Mouse (Mus musculus) neutrophil, adult 83 days (primary cell): ENCODE results near the gene Tbx10. TPM values are rescaled to one million over a fixed set of nuclear protein-coding genes. Genes with fewer than 3 reads are reported as not detected.

ENCODE experiments used
- total RNA-seq, 2 experiments: library from RNA; stranded (reverse); gene quantifications; one replicate each; pipeline ENCODE4 v1.2.4; 2023

The Tbx10 gene
- total RNA-seq = not detected

GRCm38 (mm10) chr19:3992416-3992815 lies at the start of gene Tbx10:
TSS of gene Tbx10 (plus strand) at chr19:3992752.

GRCm38 (mm10) chr19:3958470-3958869 lies 34.1 kb upstream of the Tbx10 start, which contains the start of gene Aldh3b3:
TSS of gene Aldh3b3 (plus strand) at chr19:3958645.

DNA sequence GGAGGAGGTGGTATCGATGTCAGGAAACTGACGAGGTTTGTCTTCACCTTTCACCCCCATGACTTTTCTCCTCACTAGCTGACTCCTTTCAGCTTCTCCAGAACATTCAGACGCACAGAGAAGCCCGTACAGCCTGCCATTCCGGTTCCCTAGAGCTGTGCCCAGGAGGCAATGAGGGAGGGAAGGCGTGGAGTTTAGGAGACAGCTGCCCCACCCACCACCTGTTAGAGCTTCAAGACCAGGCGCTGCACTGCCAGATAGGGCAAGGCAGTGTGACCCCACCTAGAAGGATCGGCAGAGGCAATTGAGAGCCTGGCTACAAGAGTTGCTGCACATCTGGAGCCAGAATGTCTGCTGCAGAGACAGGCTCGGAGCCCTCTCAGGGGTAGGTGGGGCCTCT lies 20.3 kb upstream of the Tbx10 start, which contains the start of gene Aldh3b2:
Aldh3b2 (plus strand) TSS at position 100 of the 400 bp plus-strand sequence.

DNA sequence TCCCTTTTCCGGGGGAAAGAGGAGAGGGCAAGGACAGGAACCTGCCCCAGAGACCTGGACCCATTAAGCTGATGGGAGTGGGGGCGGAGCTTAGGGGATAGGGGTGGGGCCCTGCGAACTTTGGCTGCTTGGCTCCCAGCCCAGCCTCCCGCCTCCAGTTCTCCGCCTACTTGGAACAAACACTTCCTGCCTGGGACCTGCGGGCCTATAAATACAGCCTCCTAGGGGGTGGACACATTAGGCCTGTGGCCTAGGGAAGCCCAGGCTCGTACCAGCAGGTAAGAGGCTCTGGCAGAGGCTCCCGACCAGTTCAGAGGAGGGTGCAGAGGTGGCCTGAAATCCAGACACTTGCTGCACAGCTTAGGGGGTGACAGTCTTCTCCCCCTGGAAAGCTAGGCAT lies 6.2 kb upstream of the Tbx10 start, which contains the start of gene Acy3:
Acy3 (plus strand) TSS at position 237 of the 400 bp plus-strand sequence.

DNA sequence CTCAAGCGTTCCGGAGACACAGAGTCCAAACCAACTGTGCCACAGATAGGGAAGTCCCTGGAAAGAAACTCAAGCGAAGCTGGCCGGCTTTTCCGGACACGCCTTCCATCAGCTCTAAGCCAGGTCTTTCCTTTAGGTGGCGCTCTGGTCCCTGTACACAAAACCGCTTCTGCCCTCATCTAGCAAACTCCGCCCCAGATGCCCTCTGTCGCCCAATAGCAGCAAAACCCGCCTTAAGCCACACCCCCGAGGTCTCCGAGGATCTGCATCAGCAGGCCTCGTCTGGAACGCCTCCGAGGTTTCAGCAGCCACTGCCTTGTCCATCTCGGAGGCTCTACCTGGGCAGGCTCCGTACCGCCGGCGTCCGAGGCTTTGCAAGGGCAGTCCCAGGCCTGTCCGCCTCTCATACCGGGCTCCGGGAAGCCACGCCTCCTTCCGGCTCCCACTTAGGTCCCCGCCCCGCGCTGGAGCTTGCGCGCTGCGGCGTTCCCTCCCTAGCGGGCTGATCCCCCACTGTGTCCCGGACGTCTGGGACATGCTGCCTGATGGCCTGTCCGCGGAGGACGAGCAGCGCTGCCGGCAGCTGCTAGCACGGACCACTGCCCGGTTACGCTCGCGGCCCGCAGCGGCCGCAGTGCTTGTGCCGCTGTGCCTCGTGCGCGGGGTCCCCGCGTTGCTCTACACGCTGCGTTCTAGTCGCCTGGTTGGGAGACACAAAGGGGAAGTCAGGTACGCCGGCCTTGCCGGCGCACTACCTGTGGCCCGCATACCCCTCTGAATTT lies 7.8 kb downstream of the Tbx10 start, which contains the start of the genes Nudt8 and Gm49405:
Nudt8 (plus strand) TSS at position 462 of the 782 bp plus-strand sequence.
Gm49405 (plus strand) TSS at position 508 of the 782 bp plus-strand sequence.

GRCm38 (mm10) chr19:4003112-4003511 lies 10.6 kb downstream of the Tbx10 start, which contains the start of gene Doc2g:
TSS of gene Doc2g (plus strand) at chr19:4003313.

GRCm38 (mm10) chr19:4012432-4013022 lies 20.0 kb downstream of the Tbx10 start, which contains the start of gene Ndufv1:
TSS of gene Ndufv1 (minus strand) at chr19:4012806.

DNA sequence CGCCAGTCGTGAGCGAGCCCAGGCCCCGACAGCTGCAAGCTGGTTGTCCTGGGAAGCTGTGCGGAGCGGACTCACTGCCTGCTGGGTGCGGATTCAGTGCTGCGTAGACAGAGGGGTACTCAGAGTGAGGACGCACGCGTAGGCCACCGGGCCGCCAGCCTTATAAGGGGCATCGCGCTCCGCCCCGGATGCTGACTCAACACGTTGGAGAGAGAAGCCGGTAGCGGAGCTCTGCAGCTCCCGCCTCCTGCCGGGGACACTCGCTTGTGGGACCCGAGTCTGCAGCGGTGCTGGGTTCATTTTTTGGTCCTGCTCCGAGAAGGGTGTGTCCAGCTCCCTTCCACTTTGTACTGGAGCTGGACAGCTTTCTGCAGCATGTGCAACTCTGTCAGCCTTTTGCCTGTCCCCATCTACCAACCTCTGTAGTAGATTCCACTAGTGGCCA lies 45.3 kb downstream of the Tbx10 start, which contains the start of gene Gstp1:
Gstp1 (minus strand) TSS at position 198 of the 445 bp plus-strand sequence.

DNA sequence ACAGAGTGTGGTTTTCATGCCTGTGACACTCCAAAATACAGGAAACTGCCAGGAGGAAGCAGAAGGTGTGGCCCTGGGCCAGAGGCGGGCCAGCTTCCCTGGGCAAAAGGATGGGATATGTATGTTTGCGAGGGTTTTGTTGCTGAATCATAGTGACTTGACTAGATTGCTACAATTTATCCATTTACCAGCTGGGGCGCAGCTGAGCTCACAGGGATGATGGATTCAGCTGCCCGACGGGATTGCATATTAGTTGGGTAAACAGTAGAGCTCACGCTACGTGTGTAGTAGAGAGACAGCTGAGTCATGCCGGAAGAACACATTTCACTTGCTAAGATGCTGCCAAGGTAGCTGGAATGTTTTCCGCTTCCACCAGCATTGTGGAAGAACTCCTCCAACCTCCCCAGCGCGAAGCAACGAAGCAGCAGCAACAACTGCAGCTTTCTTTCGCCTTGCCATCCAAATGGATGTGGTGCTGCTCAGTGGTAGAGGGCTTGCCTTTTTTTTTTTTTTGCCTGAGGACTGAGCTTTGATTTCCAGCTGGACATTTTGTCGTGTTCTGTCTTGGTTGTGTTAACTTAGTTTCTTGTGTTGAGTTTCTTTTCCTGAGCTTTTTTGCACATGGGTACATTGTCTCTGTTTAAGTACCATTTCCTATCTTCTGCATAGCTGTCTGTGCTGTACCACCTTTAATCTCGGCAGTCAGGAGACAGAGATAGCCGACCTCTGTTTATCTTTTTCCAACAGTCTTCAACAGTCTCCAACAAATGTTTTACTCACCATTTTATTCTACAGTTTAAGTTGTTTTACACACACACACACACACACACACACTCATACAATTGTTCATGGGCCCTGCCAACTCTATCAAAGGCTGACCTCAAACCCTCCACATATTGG lies 53.7 kb downstream of the Tbx10 start, which contains the start of gene Gstp2:
Gstp2 (minus strand) TSS at position 58 of the 900 bp plus-strand sequence.

Other genes with a start within 250 kb of the Tbx10 start
- gene Kmt5b, start 225.3 kb upstream of the Tbx10 start, total RNA-seq = 10 to 100 TPM; 53.8 to 54.0 TPM
- gene Chka, start 141.0 kb upstream of the Tbx10 start, total RNA-seq = 10 to 100 TPM; 42.2 TPM
- gene Tcirg1, start 85.6 kb upstream of the Tbx10 start, total RNA-seq = 100 to 1,000 TPM; 223 to 229 TPM
- 10 to 100 TPM; 60.8 to 68.6 TPM for gene Ndufs8, start 80.0 kb upstream of the Tbx10 start, total RNA-seq
- gene Aldh3b1, start 62.9 kb upstream of the Tbx10 start, total RNA-seq = 100 to 1,000 TPM; 142 to 144 TPM
- gene Unc93b1, start 57.6 kb upstream of the Tbx10 start, total RNA-seq = 100 to 1,000 TPM; 277 to 278 TPM
- gene Aldh3b3, start 34.1 kb upstream of the Tbx10 start, total RNA-seq = 10 to 100 TPM; 12.3 to 12.6 TPM
- 10 to 100 TPM; 12.7 to 16.4 TPM for gene Aldh3b2, start 20.4 kb upstream of the Tbx10 start, total RNA-seq
- under 1 TPM in 1 of 2 experiments, not detected in 1; 0.42 TPM for gene Acy3, start 6.2 kb upstream of the Tbx10 start, total RNA-seq
- 1 to 10 TPM; 5.2 to 5.9 TPM for gene Nudt8, start 7.8 kb downstream of the Tbx10 start, total RNA-seq
- gene Gm49405, start 7.9 kb downstream of the Tbx10 start, total RNA-seq = 1 to 10 TPM in 1 of 2 experiments, under 1 TPM in 1; 0.70 to 1.0 TPM
- 1 to 10 TPM in 1 of 2 experiments, under 1 TPM in 1; 0.55 to 2.2 TPM for gene Doc2g, start 10.6 kb downstream of the Tbx10 start, total RNA-seq
- gene Ndufv1, start 20.1 kb downstream of the Tbx10 start, total RNA-seq = 10 to 100 TPM; 69.0 to 69.5 TPM
- gene Gstp1, start 45.2 kb downstream of the Tbx10 start, total RNA-seq = 10 to 100 TPM; 71.2 to 96.6 TPM
- gene Gstp2, start 53.3 kb downstream of the Tbx10 start, total RNA-seq = 1 to 10 TPM; 5.9 to 8.4 TPM
- 1 to 10 TPM; 5.3 to 8.8 TPM for gene Gstp3, start 66.8 kb downstream of the Tbx10 start, total RNA-seq
- not detected for gene Cabp2, start 88.8 kb downstream of the Tbx10 start, total RNA-seq
- gene Cdk2ap2, start 104.4 kb downstream of the Tbx10 start, total RNA-seq = 100 to 1,000 TPM; 208 to 221 TPM
- gene Pitpnm1, start 107.2 kb downstream of the Tbx10 start, total RNA-seq = 100 to 1,000 TPM; 161 to 176 TPM
- 100 to 1,000 TPM in 1 of 2 experiments, 10 to 100 TPM in 1; 96.8 to 101 TPM for gene Aip, start 133.1 kb downstream of the Tbx10 start, total RNA-seq
- not detected for gene Gpr152, start 147.0 kb downstream of the Tbx10 start, total RNA-seq
- under 1 TPM in 1 of 2 experiments, not detected in 1; 0.22 TPM for gene Cabp4, start 151.3 kb downstream of the Tbx10 start, total RNA-seq
- 100 to 1,000 TPM; 186 to 201 TPM for gene Coro1b, start 155.9 kb downstream of the Tbx10 start, total RNA-seq
- gene Ptprcap, start 160.9 kb downstream of the Tbx10 start, total RNA-seq = 10 to 100 TPM in 1 of 2 experiments, 1 to 10 TPM in 1; 8.0 to 11.7 TPM
- gene Rps6kb2, start 170.6 kb downstream of the Tbx10 start, total RNA-seq = 10 to 100 TPM; 43.1 to 43.8 TPM
- gene Carns1, start 182.7 kb downstream of the Tbx10 start, total RNA-seq = 10 to 100 TPM; 24.4 to 28.9 TPM
- 100 to 1,000 TPM; 110 to 127 TPM for gene Tbc1d10c, start 198.5 kb downstream of the Tbx10 start, total RNA-seq
- gene Ppp1ca, start 199.3 kb downstream of the Tbx10 start, total RNA-seq = 100 to 1,000 TPM; 420 to 454 TPM
- gene Rad9a, start 208.9 kb downstream of the Tbx10 start, total RNA-seq = 10 to 100 TPM; 30.2 to 36.5 TPM
- 1 to 10 TPM; 2.4 to 2.8 TPM for gene Clcf1, start 221.5 kb downstream of the Tbx10 start, total RNA-seq
- not detected for gene AC109138.7, start 221.6 kb downstream of the Tbx10 start, total RNA-seq
- gene Pold4, start 239.1 kb downstream of the Tbx10 start, total RNA-seq = 10 to 100 TPM; 55.9 to 59.1 TPM